Mouse (Mus musculus) liver, postnatal 0 days (tissue): ENCODE measurements around the gene Slc39a11. TPM values are rescaled to one million over a fixed set of nuclear protein-coding genes. Genes with fewer than 3 reads are reported as not detected.

ENCODE experiments used
- ATAC-seq: fragments of 200-750 bp; cut with Nextera tagmentation; 2 replicates; pipeline ENCODE4 v1.8.0; 2017; ENCODE audit warnings: mild to moderate bottlenecking, moderate library complexity
- DNase-seq: peaks from one replicate; pipeline ENCODE4 v3.0.0-alpha.2; 2016
- H3K27ac ChIP-seq: fragments of 300-500 bp; sonication (generic); 2 replicates; pipeline ENCODE4 v1.5.1; 2014; ENCODE audit warnings: antibody characterized with exemption, moderate library complexity, mild to moderate bottlenecking, low read depth
- H3K27me3 ChIP-seq: fragments of 300-500 bp; sonication (generic); 2 replicates; pipeline ENCODE4 v1.6.1; 2014; ENCODE audit warnings: low read length, control low read depth, mixed read lengths; ENCODE audit not compliant: insufficient read depth
- H3K36me3 ChIP-seq: fragments of 300-500 bp; sonication (generic); replicated peaks from 2 replicates; pipeline ENCODE4 v1.6.1; 2014; ENCODE audit warnings: mild to moderate bottlenecking, control low read depth, low read length, moderate library complexity, mixed read lengths; ENCODE audit not compliant: insufficient read depth
- H3K4me1 ChIP-seq: fragments of 300-500 bp; sonication (generic); 2 replicates; pipeline ENCODE4 v1.6.1; 2014; ENCODE audit warnings: antibody characterized with exemption, mild to moderate bottlenecking, control low read depth; ENCODE audit not compliant: insufficient read depth
- H3K4me2 ChIP-seq: fragments of 300-500 bp; sonication (generic); 2 replicates; pipeline ENCODE4 v1.6.1; 2014; ENCODE audit warnings: low read depth, mild to moderate bottlenecking, low read length, moderate library complexity, mixed read lengths
- H3K4me3 ChIP-seq: fragments of 300-500 bp; sonication (generic); 2 replicates; pipeline ENCODE4 v1.5.1; 2014; ENCODE audit warnings: low read depth, low read length
- H3K9ac ChIP-seq: fragments of 300-500 bp; sonication (generic); replicated peaks from 2 replicates; pipeline ENCODE4 v1.6.1; 2014; ENCODE audit warnings: mild to moderate bottlenecking, moderate library complexity
- H3K9me3 ChIP-seq: fragments of 300-500 bp; sonication (generic); 2 replicates; pipeline ENCODE4 v1.6.1; 2016; ENCODE audit warnings: mild to moderate bottlenecking, control low read depth, low read length, mixed read lengths
- CTCF ChIP-seq: sonication (generic); IDR thresholded peaks from 2 replicates; pipeline ENCODE4 v1.5.1; 2016; ENCODE audit warnings: antibody characterized with exemption, low read depth
- EP300 ChIP-seq: IDR thresholded peaks from 2 replicates; pipeline ENCODE4 v1.6.1; 2016; ENCODE audit warnings: antibody characterized with exemption, low read depth, mild to moderate bottlenecking
- WGBS: fragments of 180-500 bp; shearing (Covaris S2); extraction: QIAGEN DNeasy Blood & Tissue Kit; methylation state at CpG from one replicate; pipeline ENCODE4 v1.1.7; 2014; ENCODE audit not compliant: insufficient replicate concordance; 5-methylcytosine and 5-hydroxymethylcytosine counted together
- polyA plus RNA-seq: library from polyadenylated mRNA; unstranded; fragments of >200 nt; fragmentation: Nextera tagmentation; extraction: Ambion mirVana; gene quantifications from 2 replicates; pipeline ENCODE4 v1.2.1, GENCODE M21; 2015

The Slc39a11 gene
- polyA plus RNA-seq, 1 experiment from 2014 or later = 10.9 TPM

DNA sequence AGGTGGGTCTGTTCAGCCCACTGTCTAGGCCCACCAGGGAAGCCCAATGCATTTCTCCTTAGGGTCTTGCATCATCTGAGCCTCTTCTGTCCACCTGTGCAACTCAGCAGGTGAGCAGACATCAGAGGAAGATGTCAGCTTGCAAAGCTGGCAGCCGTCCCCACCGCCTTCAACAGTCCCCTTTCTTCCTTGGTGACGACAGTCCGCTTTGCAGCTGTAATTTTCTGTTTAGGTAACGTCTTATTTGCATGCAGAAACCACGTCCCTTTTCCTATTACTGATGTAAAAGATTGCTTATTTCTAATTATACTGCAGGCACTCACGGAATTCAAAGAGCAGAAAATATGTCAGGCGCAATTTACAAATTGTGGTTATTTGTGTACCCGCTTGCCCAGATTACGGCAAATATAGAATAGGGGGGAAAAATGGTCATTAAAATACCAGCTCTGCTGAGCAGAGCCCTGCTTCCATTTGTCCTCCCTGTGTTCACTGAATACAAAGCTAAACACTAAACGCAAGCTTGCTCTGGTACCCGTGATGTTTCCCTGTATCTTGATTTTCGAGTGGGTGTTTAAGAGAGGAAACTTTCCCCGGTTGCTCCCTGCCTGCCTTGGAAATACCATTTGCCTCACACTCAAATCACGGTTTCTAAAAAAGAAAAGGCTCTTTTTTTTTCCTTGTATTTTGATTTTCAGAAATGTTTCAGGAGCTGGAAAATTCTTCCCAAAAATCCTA is 230.8 kb downstream of the Slc39a11 start:
- Histone ChIP-seq H3K27ac (no peak overlapping the region), H3K36me3 (no peaks in the 10 kb centered on the region; the same call in 1 of the 2 replicates), H3K9me3 (no peaks in the 10 kb centered on the region), H3K9ac (no peak overlapping the region), H3K4me1 (no peaks in the 10 kb centered on the region), H3K4me3 (no peak overlapping the region), H3K27me3 (no peaks in the 10 kb centered on the region), H3K4me2 (no peak overlapping the region)
- DNase-seq (no peak), ATAC-seq (no peak)
- TF ChIP-seq CTCF = no peak
- no peak for TF ChIP-seq EP300
- WGBS = 79% methylated on average over 15 of the region's 15 CpGs

DNA sequence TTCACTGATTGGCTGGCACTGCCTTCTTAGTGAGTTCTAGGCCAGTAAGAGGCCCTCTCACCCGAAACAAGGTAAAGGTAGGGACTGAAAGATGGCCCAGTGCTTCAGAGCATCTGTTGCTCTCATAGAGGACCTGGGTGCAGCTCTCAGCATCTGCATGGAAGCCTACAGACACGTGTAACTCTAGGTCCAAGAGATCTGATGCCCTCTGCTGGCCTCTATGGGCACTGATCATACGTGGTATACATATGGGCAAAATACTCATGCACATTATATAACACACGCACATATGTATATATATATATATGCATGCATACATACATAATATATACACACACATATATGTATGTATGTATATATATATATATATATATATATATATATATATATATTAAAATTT is 231.9 kb downstream of the Slc39a11 start:
- no peak for TF ChIP-seq EP300
- TF ChIP-seq CTCF = peak; percentile 27
- no peaks in the 10 kb centered on the region; the same call in 1 of the 2 replicates for H3K36me3 ChIP-seq
- no peaks in the 10 kb centered on the region for H3K9me3 ChIP-seq
- no peak for ATAC-seq
- H3K27me3 ChIP-seq = no peaks in the 10 kb centered on the region
- H3K4me1 ChIP-seq = no peaks in the 10 kb centered on the region
- WGBS = 74% methylated on average over 4 of the region's 4 CpGs
- DNase-seq = no peak
- no peak overlapping the region for H3K9ac ChIP-seq
- H3K4me2 ChIP-seq = no peak overlapping the region
- no peak overlapping the region for H3K4me3 ChIP-seq
- H3K27ac ChIP-seq = no peak overlapping the region

DNA sequence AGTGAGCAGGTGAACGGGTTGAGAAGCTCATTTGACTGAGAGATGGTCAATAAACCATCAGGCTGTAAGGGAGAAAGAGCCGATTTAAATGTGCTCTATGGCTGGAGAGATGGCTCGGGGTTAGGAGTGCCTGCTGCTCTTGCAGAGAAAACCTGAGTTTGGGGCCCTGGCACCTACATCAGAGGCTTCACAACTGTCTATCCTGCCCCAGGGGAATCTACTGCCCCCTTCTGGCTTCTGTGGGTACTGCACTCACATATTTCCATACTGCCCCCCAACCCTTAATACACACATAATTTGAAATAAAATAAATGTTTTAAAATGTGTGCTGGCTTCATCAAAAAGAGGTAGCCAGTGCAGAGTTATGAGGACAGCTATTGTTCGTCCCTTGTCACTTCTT is 237.3 kb downstream of the Slc39a11 start:
- 83% methylated on average over 4 of the region's 4 CpGs for WGBS
- no peaks in the 10 kb centered on the region for H3K4me1 ChIP-seq
- H3K4me2 ChIP-seq = no peak overlapping the region
- H3K36me3 ChIP-seq = no peaks in the 10 kb centered on the region; the same call in 1 of the 2 replicates
- no peak overlapping the region for H3K27ac ChIP-seq
- H3K27me3 ChIP-seq = no peaks in the 10 kb centered on the region
- no peak overlapping the region for H3K4me3 ChIP-seq
- ATAC-seq = no peak
- no peak overlapping the region for H3K9ac ChIP-seq
- H3K9me3 ChIP-seq = no peaks in the 10 kb centered on the region
- no peak for DNase-seq
- TF ChIP-seq CTCF (peak; percentile 62), EP300 (no peak)

DNA sequence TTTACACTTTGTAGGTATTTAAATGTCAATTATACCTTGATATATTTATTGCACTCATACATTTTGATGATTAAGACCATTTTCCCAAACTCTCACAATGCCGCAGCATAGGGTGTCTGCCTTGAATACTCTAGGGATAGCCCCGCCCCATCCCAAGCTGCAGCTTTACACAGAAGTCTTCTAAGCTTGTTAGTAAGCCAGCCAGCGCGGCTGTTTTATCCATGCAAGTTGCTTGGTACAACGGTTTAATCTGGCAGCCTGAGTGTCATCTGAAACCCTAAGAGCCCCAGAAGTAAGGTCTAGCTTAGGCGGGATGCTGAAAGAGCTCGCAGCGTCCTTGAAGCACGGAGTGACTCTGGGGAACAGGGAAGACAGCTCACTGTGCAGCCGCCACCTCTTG is 238.1 kb downstream of the Slc39a11 start:
- Histone ChIP-seq H3K36me3 (no peaks in the 10 kb centered on the region; the same call in 1 of the 2 replicates), H3K9me3 (no peaks in the 10 kb centered on the region), H3K27ac (no peak overlapping the region), H3K27me3 (no peaks in the 10 kb centered on the region), H3K9ac (no peak overlapping the region), H3K4me3 (no peak overlapping the region), H3K4me2 (no peak overlapping the region), H3K4me1 (no peaks in the 10 kb centered on the region)
- WGBS = 86% methylated on average over 10 of the region's 10 CpGs
- TF ChIP-seq EP300 (no peak), CTCF (no peak)
- DNase-seq (no peak), ATAC-seq (no peak)

DNA sequence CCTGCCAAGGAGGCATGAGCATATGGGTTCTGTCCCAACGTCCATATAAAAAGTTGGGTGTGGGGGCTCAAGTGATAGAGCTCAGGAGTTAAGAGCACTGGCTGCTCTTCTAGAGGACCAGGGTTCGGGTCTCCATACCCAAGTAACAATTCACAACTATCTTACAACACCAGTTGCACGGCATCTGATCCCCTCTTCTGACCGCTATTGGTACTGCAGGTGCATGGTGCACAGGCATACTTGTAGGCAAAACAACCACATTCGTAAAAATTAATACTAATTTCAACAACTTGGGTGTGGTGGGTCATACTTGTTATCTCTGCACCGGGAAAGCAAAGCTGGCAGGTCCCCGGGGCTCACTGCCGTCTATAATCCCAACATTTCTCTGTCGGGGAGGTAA is 240.8 kb downstream of the Slc39a11 start:
- ATAC-seq (no peak), DNase-seq (no peak)
- H3K27ac ChIP-seq = no peak overlapping the region
- 84% methylated on average over 9 of the region's 9 CpGs for WGBS
- no peak for TF ChIP-seq EP300
- TF ChIP-seq CTCF = peak; percentile 35
- H3K36me3 ChIP-seq = no peaks in the 10 kb centered on the region
- no peaks in the 10 kb centered on the region for H3K9me3 ChIP-seq
- no peak overlapping the region for H3K9ac ChIP-seq
- no peaks in the 10 kb centered on the region for H3K4me1 ChIP-seq
- no peaks in the 10 kb centered on the region for H3K27me3 ChIP-seq
- no peak overlapping the region for H3K4me3 ChIP-seq
- no peak overlapping the region for H3K4me2 ChIP-seq

DNA sequence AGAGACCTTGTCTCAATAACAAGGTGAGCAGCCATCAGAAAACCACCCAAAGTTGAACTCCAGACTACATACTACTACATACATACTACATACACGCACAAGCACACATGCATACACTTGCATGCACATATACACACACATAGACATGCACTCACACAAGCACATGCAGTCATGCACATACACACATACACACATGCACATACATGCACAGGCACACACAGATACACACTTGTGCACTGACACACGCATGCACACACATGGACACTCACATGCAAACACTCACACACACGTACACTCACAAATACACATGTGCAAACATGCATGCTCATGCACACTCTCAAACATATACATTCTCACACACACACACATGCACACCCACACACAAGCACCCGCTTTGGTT is 242.4 kb downstream of the Slc39a11 start:
- TF ChIP-seq CTCF = no peak
- no peak for TF ChIP-seq EP300
- Histone ChIP-seq H3K4me1 (no peaks in the 10 kb centered on the region), H3K36me3 (no peaks in the 10 kb centered on the region), H3K27me3 (no peaks in the 10 kb centered on the region), H3K27ac (no peak overlapping the region), H3K4me3 (no peak overlapping the region), H3K4me2 (no peak overlapping the region), H3K9ac (no peak overlapping the region), H3K9me3 (no peaks in the 10 kb centered on the region)
- no peak for ATAC-seq
- WGBS = 88% methylated on average over 4 of the region's 4 CpGs
- DNase-seq = no peak
